Mouse (Mus musculus) erythroblast, embryonic 14.5 days (primary cell): ENCODE results near the gene Tnfrsf1b.

ENCODE experiments used
- GATA1 ChIP-seq: IDR thresholded peaks from 2 replicates; pipeline ENCODE4 v1.6.1; 2012; ENCODE audit warnings: low read length, inconsistent platforms, mixed read lengths
- TAL1 ChIP-seq: IDR thresholded peaks from 3 replicates; pipeline ENCODE4 v1.6.1; 2012; ENCODE audit warnings: low read length, inconsistent platforms, mixed read lengths

- TF ChIP-seq GATA1, result no peak
- no peak for TF ChIP-seq TAL1
These were observed 36.1 kb downstream of the Tnfrsf1b start for GRCm38 (mm10) chr4:145210564-145210963.
